Mouse (Mus musculus) heart, adult 2 months (tissue): ENCODE results near the gene Mettl24. TPM values are rescaled to one million over a fixed set of nuclear protein-coding genes. Genes with fewer than 3 reads are reported as not detected.

ENCODE experiments used
- DNase-seq, 2 experiments: peaks; one replicate each; pipeline ENCODE4 v3.0.0; 2021
- H3K27ac ChIP-seq: fragments of 200-600 bp; 2 replicates; pipeline ENCODE4 v1.8.1; 2022
- H3K27me3 ChIP-seq: fragments of 200-500 bp; 2 replicates; pipeline ENCODE4 v1.6.1; 2012; ENCODE audit warnings: mild to moderate bottlenecking, low read length, inconsistent platforms, mixed read lengths; ENCODE audit not compliant: control insufficient read depth, insufficient read depth
- H3K36me3 ChIP-seq: fragments of 200-500 bp; 2 replicates; pipeline ENCODE4 v1.6.1; 2012; ENCODE audit warnings: low read length, inconsistent platforms; ENCODE audit not compliant: control insufficient read depth, insufficient read depth
- H3K4me1 ChIP-seq: fragments of 200-500 bp; 2 replicates; pipeline ENCODE4 v1.6.1; 2011; ENCODE audit warnings: low read length; ENCODE audit not compliant: control insufficient read depth, insufficient read depth
- H3K4me3 ChIP-seq: fragments of 200-600 bp; 2 replicates; pipeline ENCODE4 v1.8.1; 2022
- H3K79me2 ChIP-seq: fragments of 200-500 bp; replicated peaks from 2 replicates; pipeline ENCODE4 v1.6.1; 2012; ENCODE audit warnings: mild to moderate bottlenecking, inconsistent platforms, low read length, moderate library complexity, mixed read lengths; ENCODE audit not compliant: control insufficient read depth, insufficient read depth
- H3K9ac ChIP-seq: fragments of 200-500 bp; 2 replicates; pipeline ENCODE4 v1.6.1; 2012; ENCODE audit warnings: low read depth, mild to moderate bottlenecking, control low read depth, inconsistent platforms, low read length, mixed read lengths
- CTCF ChIP-seq: fragments of 200-600 bp; IDR thresholded peaks from 2 replicates; pipeline ENCODE4 v1.8.1; 2022; ENCODE audit warnings: antibody characterized with exemption, mild to moderate bottlenecking, moderate library complexity
- EP300 ChIP-seq: fragments of 200-500 bp; IDR thresholded peaks from 2 replicates; pipeline ENCODE4 v1.6.1; 2011; ENCODE audit warnings: low read depth, low read length, control low read depth; ENCODE audit not compliant: insufficient read depth
- POLR2A ChIP-seq: fragments of 200-500 bp; IDR thresholded peaks from 2 replicates; pipeline ENCODE4 v1.6.1; 2011; ENCODE audit warnings: mild to moderate bottlenecking, low read depth, low read length, control low read depth; ENCODE audit not compliant: insufficient read depth
- WGBS: fragments of 180-500 bp; shearing (Covaris S2); methylation state at CpG from one replicate; pipeline ENCODE4 v1.1.7; 2018; 5-methylcytosine and 5-hydroxymethylcytosine counted together
- intact Hi-C: fragments of 180-260 bp; cut with DNase I; formaldehyde crosslinking; loops from one replicate; pipeline ENCODE4 v1.15.1; 2025
- polyA plus RNA-seq: library from polyadenylated mRNA; depleted of rRNA; stranded (reverse); fragments of >200 nt; gene quantifications from 2 replicates; pipeline ENCODE4 v1.2.3, GENCODE M21; 2012
- total RNA-seq, 2 experiments: library from RNA; stranded (reverse); gene quantifications; 2 replicates each; pipeline ENCODE4 v1.2.3; 2021

Gene Mettl24
- total and polyA plus RNA-seq, 3 experiments = 0.89 to 1.3 (median 1.2) TPM

- Histone ChIP-seq H3K4me1 (0 out of 2 replicates have a peak, but pooled peaks cover 1% of the 10 kb centered on the region), H3K4me3 (no peak overlapping the region), H3K9ac (no peak overlapping the region), H3K36me3 (no peaks in the 10 kb centered on the region), H3K27me3 (no peaks in the 10 kb centered on the region), H3K79me2 (no peaks in the 10 kb centered on the region), H3K27ac (no peak overlapping the region)
- TF ChIP-seq EP300 (no peak), POLR2A (no peak), CTCF (no peak)
- 77% methylated on average over 11 of the region's 11 CpGs for WGBS
- no peak for DNase-seq
- intact Hi-C loops = no loop called here
Observed at GRCm38 (mm10) chr10:40726288-40726902, 43.3 kb downstream of the Mettl24 start.

- no peaks in the 10 kb centered on the region for H3K79me2 ChIP-seq
- H3K9ac ChIP-seq = no peak overlapping the region
- 84% methylated on average over 5 of the region's 5 CpGs for WGBS
- H3K4me3 ChIP-seq = no peak overlapping the region
- no peaks in the 10 kb centered on the region for H3K36me3 ChIP-seq
- no peak for DNase-seq
- TF ChIP-seq EP300 (no peak), POLR2A (no peak), CTCF (no peak)
- H3K27me3 ChIP-seq = no peaks in the 10 kb centered on the region
- intact Hi-C loops = no loop called here
- H3K27ac ChIP-seq = no peak overlapping the region
- 0 out of 2 replicates have a peak, but pooled peaks cover 1% of the 10 kb centered on the region for H3K4me1 ChIP-seq
Observed at GRCm38 (mm10) chr10:40726989-40727388, 43.9 kb downstream of the Mettl24 start.

- DNase-seq = no peak
- TF ChIP-seq CTCF = no peak
- no peak for TF ChIP-seq EP300
- TF ChIP-seq POLR2A = no peak
- H3K27me3 ChIP-seq = no peaks in the 10 kb centered on the region
- intact Hi-C loops = no loop called here
- H3K79me2 ChIP-seq = no peaks in the 10 kb centered on the region
- WGBS = 84% methylated on average over 5 of the region's 5 CpGs
- H3K36me3 ChIP-seq = no peaks in the 10 kb centered on the region
- no peak overlapping the region for H3K9ac ChIP-seq
- no peak overlapping the region for H3K4me3 ChIP-seq
- no peak overlapping the region for H3K27ac ChIP-seq
- no peaks in the 10 kb centered on the region for H3K4me1 ChIP-seq
Observed at GRCm38 (mm10) chr10:40730200-40730599, 47.1 kb downstream of the Mettl24 start.

GRCm38 (mm10) chr10:40733291-40733690 is 50.2 kb downstream of the Mettl24 start:
- no peak overlapping the region for H3K9ac ChIP-seq
- WGBS = 65% methylated on average over 3 of the region's 3 CpGs
- TF ChIP-seq EP300 (no peak), CTCF (no peak), POLR2A (no peak)
- no peak for DNase-seq
- H3K4me3 ChIP-seq = no peak overlapping the region
- no peaks in the 10 kb centered on the region for H3K79me2 ChIP-seq
- intact Hi-C loops = no loop called here
- no peaks in the 10 kb centered on the region for H3K36me3 ChIP-seq
- H3K27ac ChIP-seq = no peak overlapping the region
- H3K4me1 ChIP-seq = peaks cover 2% of the 10 kb centered on the region; the same call in 1 of the 2 replicates
- no peaks in the 10 kb centered on the region for H3K27me3 ChIP-seq

- Histone ChIP-seq H3K4me3 (no peak overlapping the region), H3K36me3 (no peaks in the 10 kb centered on the region), H3K27ac (no peak overlapping the region), H3K4me1 (peaks cover 2% of the 10 kb centered on the region; the same call in 1 of the 2 replicates), H3K27me3 (no peaks in the 10 kb centered on the region), H3K9ac (no peak overlapping the region), H3K79me2 (no peaks in the 10 kb centered on the region)
- WGBS = 80% methylated on average over 6 of the region's 6 CpGs
- TF ChIP-seq EP300 (no peak), POLR2A (no peak), CTCF (no peak)
- no peak for DNase-seq
- intact Hi-C loops = no loop called here
Observed at GRCm38 (mm10) chr10:40736172-40736571, 53.1 kb downstream of the Mettl24 start.

- TF ChIP-seq POLR2A (no peak), CTCF (no peak), EP300 (no peak)
- H3K36me3 ChIP-seq = no peaks in the 10 kb centered on the region
- no peak overlapping the region for H3K9ac ChIP-seq
- no peak for DNase-seq
- peak overlapping the region; percentile 26; the same call in 1 of the 2 replicates for H3K4me3 ChIP-seq
- no peaks in the 10 kb centered on the region for H3K79me2 ChIP-seq
- peaks cover 2% of the 10 kb centered on the region; the same call in 1 of the 2 replicates for H3K4me1 ChIP-seq
- H3K27me3 ChIP-seq = no peaks in the 10 kb centered on the region
- H3K27ac ChIP-seq = no peak overlapping the region
- intact Hi-C loops = no loop called here
- WGBS = 40% methylated on average over 22 of the region's 22 CpGs
Observed at GRCm38 (mm10) chr10:40737274-40738112, 54.4 kb downstream of the Mettl24 start.
